Mouse (Mus musculus): ENCODE measurements around the gene Cbx8. TPM values are rescaled to one million over a fixed set of nuclear protein-coding genes. Genes with fewer than 3 reads are reported as not detected.

Gene Cbx8
- total RNA-seq (2023) = 10 to 100 TPM; 15.1 to 17.6 TPM

DNA sequence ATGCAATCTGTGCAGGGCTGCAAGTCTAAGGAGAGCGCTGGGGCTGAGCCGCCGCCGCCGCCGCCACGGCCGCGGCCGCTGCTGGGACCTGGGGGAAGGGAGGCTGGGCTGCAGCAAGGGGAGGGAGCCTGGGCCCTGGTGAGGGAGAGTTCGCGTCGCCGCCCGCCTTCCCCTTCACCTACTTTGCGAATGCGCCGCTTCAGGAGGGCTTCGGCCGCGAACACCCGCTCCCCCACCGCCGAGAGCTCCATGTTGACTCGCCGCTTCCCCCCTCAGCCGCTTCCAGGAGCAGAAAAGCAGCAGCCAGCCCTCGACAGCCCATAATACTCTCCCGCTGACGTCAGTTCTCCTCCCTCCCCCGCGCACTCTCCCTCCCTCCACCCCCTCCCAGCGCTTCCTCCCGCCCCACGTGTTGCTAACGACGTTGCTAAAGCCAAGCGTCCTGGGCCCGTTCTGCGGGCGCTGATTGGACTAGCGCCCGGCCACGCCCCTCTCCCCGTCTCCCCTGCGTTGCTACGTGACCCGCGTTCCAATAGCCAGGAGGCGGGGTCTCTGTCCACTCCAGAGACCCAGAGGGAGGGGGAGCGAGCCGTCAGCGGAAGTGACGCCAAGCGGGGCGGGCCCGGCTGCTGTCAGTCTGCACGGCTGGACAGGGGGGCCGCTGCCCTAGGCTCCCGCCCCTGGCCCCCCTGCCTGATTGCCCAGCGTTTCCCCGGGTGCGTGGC lies at the start of gene Cbx8:
TSS of gene Cbx8 (minus strand) at position 370 of the 725 bp plus-strand sequence.

DNA sequence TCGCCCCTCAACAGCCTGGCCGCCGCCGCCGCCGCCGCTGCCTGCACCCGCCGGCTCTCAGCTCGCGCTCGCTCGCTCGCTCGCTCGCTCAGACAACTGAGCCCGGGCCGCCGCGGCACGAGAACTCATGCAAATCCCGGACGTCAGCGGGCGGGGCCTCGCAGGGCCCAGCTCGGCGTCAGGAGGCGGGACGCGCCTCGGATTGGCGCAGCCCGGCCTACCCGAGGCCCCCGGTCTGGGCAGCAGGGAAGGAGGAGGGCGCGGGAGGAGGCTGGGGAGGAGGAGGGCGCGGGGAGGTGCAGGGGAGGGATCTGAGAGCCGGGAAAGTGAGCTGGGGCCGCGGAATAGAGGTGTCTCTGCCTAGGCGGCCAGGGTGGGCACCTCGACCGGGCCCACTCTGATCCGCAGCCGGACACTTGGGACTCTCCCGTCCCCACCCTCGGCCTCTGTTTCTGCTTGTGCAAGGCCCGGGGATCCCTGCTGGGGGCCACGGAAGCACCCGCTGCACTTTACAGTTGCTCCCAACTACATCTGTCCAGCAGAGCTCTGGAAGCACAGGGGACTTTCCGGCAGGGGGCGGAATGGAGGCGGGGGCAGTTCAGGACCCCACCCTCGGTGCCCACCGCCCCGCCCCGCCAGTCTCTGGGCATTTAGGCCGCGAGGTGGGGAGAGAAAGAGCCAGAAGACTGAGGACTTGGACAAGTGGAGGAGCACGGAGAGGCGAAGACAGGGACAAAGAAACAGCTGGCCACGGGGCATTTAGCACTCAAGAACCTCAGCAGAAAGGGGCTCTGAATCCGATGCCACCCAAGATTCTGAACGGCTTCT lies 45.6 kb upstream of the Cbx8 start, which contains the start of gene Cbx4:
TSS of gene Cbx4 (minus strand) at position 78 of the 828 bp plus-strand sequence.

DNA sequence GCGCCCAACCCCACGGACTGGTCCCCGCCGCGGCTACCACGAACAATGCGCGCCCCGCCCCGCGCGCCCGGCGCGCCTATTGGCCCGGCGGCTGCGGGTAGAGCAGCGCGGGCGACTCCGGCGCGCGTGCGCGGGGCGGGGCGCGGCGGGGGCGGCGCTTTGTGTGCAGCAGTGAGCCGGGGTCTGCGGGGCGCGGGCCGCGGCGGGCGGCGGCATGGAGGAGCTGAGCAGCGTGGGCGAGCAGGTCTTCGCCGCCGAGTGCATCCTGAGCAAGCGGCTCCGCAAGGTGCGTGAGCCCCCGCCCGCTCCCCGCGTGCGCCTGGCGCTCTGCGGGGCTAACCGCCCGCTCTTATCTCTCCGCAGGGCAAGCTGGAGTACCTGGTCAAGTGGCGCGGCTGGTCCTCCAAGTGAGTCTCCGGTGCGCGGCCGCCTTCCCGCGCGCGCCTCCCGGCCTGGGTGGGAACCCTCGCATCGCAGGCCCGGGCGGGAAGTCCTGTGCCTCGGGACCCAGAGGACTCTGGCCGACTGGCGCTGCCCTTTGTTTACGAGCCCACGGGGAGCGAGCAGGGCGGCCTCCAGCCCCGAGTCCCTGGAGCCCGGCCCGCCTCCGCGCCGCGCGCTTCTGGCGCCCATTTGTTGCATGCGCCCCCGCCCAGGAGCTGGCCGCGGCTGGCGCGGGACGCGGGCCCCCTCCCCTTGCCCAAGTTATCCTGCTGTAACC lies 17.7 kb downstream of the Cbx8 start, which contains the start of gene Cbx2:
TSS of gene Cbx2 (plus strand) at position 68 of the 721 bp plus-strand sequence.

DNA sequence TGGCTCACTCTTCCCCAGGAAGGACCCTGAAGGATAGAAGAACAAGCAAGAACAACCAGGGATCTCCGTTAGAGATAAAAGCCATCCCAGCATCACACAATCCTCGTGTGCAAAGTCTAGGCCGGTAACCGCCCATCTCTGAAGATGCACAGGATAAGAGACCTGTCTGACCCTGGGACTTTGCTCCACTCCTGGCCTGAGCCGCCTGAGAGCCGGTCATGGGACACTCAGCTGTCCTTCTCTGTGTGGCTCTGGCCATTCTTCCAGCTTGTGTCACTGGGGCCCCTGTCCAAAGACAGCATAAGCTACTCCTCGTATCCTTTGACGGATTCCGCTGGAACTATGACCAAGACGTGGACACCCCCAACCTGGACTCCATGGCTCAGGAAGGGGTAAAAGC lies 52.8 kb downstream of the Cbx8 start, which contains the start of gene Enpp7:
TSS of gene Enpp7 (plus strand) at position 190 of the 400 bp plus-strand sequence.

Other genes starting within 250 kb of the Cbx8 start
- gene Rbfox3, start 129.4 kb downstream of the Cbx8 start, total RNA-seq (2023) = not detected
- not detected for gene Enpp7, start 52.8 kb downstream of the Cbx8 start, total RNA-seq (2023)
- gene Cbx2, start 18.0 kb downstream of the Cbx8 start, total RNA-seq (2023) = 1 to 10 TPM; 7.7 to 8.5 TPM
- gene Cbx4, start 45.3 kb upstream of the Cbx8 start, total RNA-seq (2023) = 100 to 1,000 TPM; 110 to 127 TPM
- gene Tbc1d16, start 187.5 kb upstream of the Cbx8 start, total RNA-seq (2023) = 1 to 10 TPM; 3.5 to 3.8 TPM
- under 1 TPM in 1 of 2 experiments, not detected in 1; 0.68 TPM for gene Ccdc40, start 187.6 kb upstream of the Cbx8 start, total RNA-seq (2023)
- 10 to 100 TPM; 36.8 to 45.3 TPM for gene Gaa, start 226.9 kb upstream of the Cbx8 start, total RNA-seq (2023)

Data from T-cell, adult 66 days (primary cell).